Comparison of ENCODE assay signal across 11 mouse cellular contexts in genomic region chr4:59315553-59316405, GRCm38 (mm10).
DNase-seq lines count a peak whose midpoint lies in the region; ATAC-seq and TF ChIP-seq lines count a peak whose summit lies in the region.
"Had no signal": no experiment of that assay in that cellular context is flagged by ENCODE, and none has a peak within 500 bp of the region (broad histone marks: within the 10 kb centered on the region; RNA-seq: fewer than 3 reads in every experiment).

No protein-coding gene starts in this region.

- DNase-seq in heart, postnatal 14 days, result no peak
- DNase-seq in lung, embryonic 14.5 days, result peak; percentile 49
- DNase-seq in lung, adult 2 months, result no peak
- DNase-seq in embryo, embryonic 9.5 days (ENCODE audit: extremely low spot score), result peak; percentile 44
- peak; percentile 53 for DNase-seq in neural tube, embryonic 11.5 days (ENCODE audit: low spot score)
- DNase-seq in spleen, postnatal 36 days (ENCODE audit: low spot score in 2 of 2), result no peak
- DNase-seq: layer of hippocampus, adult 9-11 months had no signal

- no peak overlapping the region for H3K4me3 ChIP-seq in heart, embryonic 12.5 days
- no peak overlapping the region for H3K4me3 ChIP-seq in lung, embryonic 14.5 days (ENCODE audit: low read depth, low read length)
- no peak overlapping the region for H3K4me3 ChIP-seq in lung, adult 2 months (replicated peaks; ENCODE audit: extremely low read depth, low read depth, low read length)
- no peak overlapping the region for H3K4me3 ChIP-seq in neural tube, embryonic 11.5 days (ENCODE audit: low read depth, low read length)
- H3K4me3 ChIP-seq in forebrain, embryonic 12.5 days (replicated peaks), result no peak overlapping the region
- H3K4me3 ChIP-seq: liver, embryonic 15.5 days had no signal

- peak overlapping the region; percentile 53 for H3K27ac ChIP-seq in heart, embryonic 12.5 days (ENCODE audit: poor library complexity, severe bottlenecking)
- H3K27ac ChIP-seq in lung, embryonic 14.5 days (ENCODE audit: low read depth), result no peak overlapping the region
- H3K27ac ChIP-seq in neural tube, embryonic 11.5 days (ENCODE audit: low read depth, low read length), result 0 out of 2 replicates have a peak overlapping the region, but pooled peaks have one; percentile 39
- H3K27ac ChIP-seq in forebrain, embryonic 12.5 days, result no peak overlapping the region
- H3K27ac ChIP-seq: liver, embryonic 15.5 days had no signal

- no peak overlapping the region for H3K9ac ChIP-seq in heart, embryonic 12.5 days
- H3K9ac ChIP-seq in lung, embryonic 14.5 days, result no peak overlapping the region
- H3K9ac ChIP-seq in neural tube, embryonic 11.5 days (ENCODE audit: low read length), result no peak overlapping the region
- no peak overlapping the region for H3K9ac ChIP-seq in forebrain, embryonic 12.5 days
- H3K9ac ChIP-seq: liver, embryonic 15.5 days had no signal

- H3K4me1 ChIP-seq in heart, embryonic 12.5 days (replicated peaks), result peaks cover 32% of the 10 kb centered on the region
- peaks cover 12% of the 10 kb centered on the region; the same call in 1 of the 2 replicates for H3K4me1 ChIP-seq in lung, embryonic 14.5 days (ENCODE audit: insufficient read depth)
- H3K4me1 ChIP-seq in lung, adult 2 months (ENCODE audit: control insufficient read depth, insufficient read depth, low read length), result no peaks in the 10 kb centered on the region
- H3K4me1 ChIP-seq in neural tube, embryonic 11.5 days (ENCODE audit: control insufficient read depth, insufficient read depth, low read length), result peaks cover 3% of the 10 kb centered on the region; the same call in 1 of the 2 replicates
- H3K4me1 ChIP-seq in forebrain, embryonic 12.5 days, result no peaks in the 10 kb centered on the region

- no peaks in the 10 kb centered on the region for H3K9me3 ChIP-seq in heart, embryonic 12.5 days (replicated peaks)
- H3K9me3 ChIP-seq in lung, embryonic 14.5 days (ENCODE audit: low read depth, low read length), result no peaks in the 10 kb centered on the region
- H3K9me3 ChIP-seq in neural tube, embryonic 11.5 days (ENCODE audit: control insufficient read depth, low read length), result no peaks in the 10 kb centered on the region
- H3K9me3 ChIP-seq in forebrain, embryonic 12.5 days, result no peaks in the 10 kb centered on the region
- H3K9me3 ChIP-seq: liver, embryonic 15.5 days had no signal

- no peak for TF ChIP-seq CTCF in lung, embryonic 14.5 days (IDR thresholded peaks at IDR 0.05; ENCODE audit: low read depth)
- TF ChIP-seq CTCF in lung, adult 2 months (IDR thresholded peaks at IDR 0.05; ENCODE audit: insufficient read depth, low read length), result no peak

- TF ChIP-seq POLR2A in lung, adult 2 months (IDR thresholded peaks at IDR 0.05; ENCODE audit: borderline replicate concordance, extremely low read depth, low read depth, low read length), result no peak

- peak; percentile 42 for ATAC-seq in heart, embryonic 12.5 days (ENCODE audit: insufficient number of reproducible peaks, low FRiP score)
- ATAC-seq in lung, embryonic 14.5 days (ENCODE audit: insufficient read depth), result peak; percentile 77
- ATAC-seq in neural tube, embryonic 11.5 days (ENCODE audit: insufficient read depth, low FRiP score, low TSS enrichment), result no peak
- no peak for ATAC-seq in forebrain, embryonic 12.5 days (ENCODE audit: low FRiP score)
- ATAC-seq: CD4-positive, CD25-positive, alpha-beta regulatory T cell, adult 4 months had no signal

- intact Hi-C loops in heart, postnatal 14 days (cut with DNase I), result no loop called here

- 49% methylated on average over 15 of the region's 15 CpGs for WGBS in heart, embryonic 12.5 days
- WGBS in lung, embryonic 14.5 days, result 49% methylated on average over 15 of the region's 15 CpGs
- WGBS in lung, adult 2 months, result 75% methylated on average over 15 of the region's 15 CpGs
- 62% methylated on average over 15 of the region's 15 CpGs for WGBS in neural tube, embryonic 11.5 days
- whole genome bisulfite sequencing in forebrain, embryonic 12.5 days, result 82% methylated on average over 15 of the region's 15 CpGs

- H3K36me3 ChIP-seq in heart, embryonic 12.5 days, result no peaks in the 10 kb centered on the region
- no peaks in the 10 kb centered on the region for H3K36me3 ChIP-seq in lung, embryonic 14.5 days (ENCODE audit: insufficient read depth)
- H3K36me3 ChIP-seq in neural tube, embryonic 11.5 days (ENCODE audit: control insufficient read depth, insufficient read depth, low read length), result no peaks in the 10 kb centered on the region
- H3K36me3 ChIP-seq in forebrain, embryonic 12.5 days (replicated peaks), result no peaks in the 10 kb centered on the region

- H3K4me2 ChIP-seq in heart, embryonic 12.5 days, result peak overlapping the region; percentile 46
- no peak overlapping the region; the same call in 1 of the 2 replicates for H3K4me2 ChIP-seq in lung, embryonic 14.5 days
- H3K4me2 ChIP-seq in neural tube, embryonic 11.5 days (ENCODE audit: low read depth), result no peak overlapping the region
- H3K4me2 ChIP-seq in forebrain, embryonic 12.5 days, result no peak overlapping the region
- H3K4me2 ChIP-seq: liver, embryonic 15.5 days had no signal

- no peaks in the 10 kb centered on the region for H3K27me3 ChIP-seq in heart, embryonic 12.5 days (replicated peaks)
- no peaks in the 10 kb centered on the region for H3K27me3 ChIP-seq in lung, embryonic 14.5 days (ENCODE audit: insufficient read depth, low read length)
- no peaks in the 10 kb centered on the region for H3K27me3 ChIP-seq in neural tube, embryonic 11.5 days (ENCODE audit: control insufficient read depth, insufficient read depth, low read length)
- no peaks in the 10 kb centered on the region for H3K27me3 ChIP-seq in forebrain, embryonic 12.5 days
- H3K27me3 ChIP-seq: liver, embryonic 15.5 days had no signal

Comparison
In these comparisons a context has a peak if more than half of its experiments do, and no peak if none do; other contexts are left out.
1. DNase-seq: peak in lung, embryonic 14.5 days (single experiment), embryo, embryonic 9.5 days (single experiment) and neural tube, embryonic 11.5 days (single experiment); none in heart, postnatal 14 days (0 of 2), lung, adult 2 months (single experiment) and spleen, postnatal 36 days (0 of 2).
2. ATAC-seq: peak in heart, embryonic 12.5 days (single experiment) and lung, embryonic 14.5 days (single experiment); none in neural tube, embryonic 11.5 days (single experiment) and forebrain, embryonic 12.5 days (single experiment).
3. H3K27ac ChIP-seq: peak in heart, embryonic 12.5 days (single experiment) and neural tube, embryonic 11.5 days (single experiment); none in lung, embryonic 14.5 days (single experiment) and forebrain, embryonic 12.5 days (single experiment).